Mouse (Mus musculus) heart, adult 11 months (tissue): ENCODE results near the gene Rpl37a.

Source experiments
- DNase-seq: peaks from one replicate; pipeline ENCODE4 v3.0.0; 2022

The Rpl37a gene

DNA sequence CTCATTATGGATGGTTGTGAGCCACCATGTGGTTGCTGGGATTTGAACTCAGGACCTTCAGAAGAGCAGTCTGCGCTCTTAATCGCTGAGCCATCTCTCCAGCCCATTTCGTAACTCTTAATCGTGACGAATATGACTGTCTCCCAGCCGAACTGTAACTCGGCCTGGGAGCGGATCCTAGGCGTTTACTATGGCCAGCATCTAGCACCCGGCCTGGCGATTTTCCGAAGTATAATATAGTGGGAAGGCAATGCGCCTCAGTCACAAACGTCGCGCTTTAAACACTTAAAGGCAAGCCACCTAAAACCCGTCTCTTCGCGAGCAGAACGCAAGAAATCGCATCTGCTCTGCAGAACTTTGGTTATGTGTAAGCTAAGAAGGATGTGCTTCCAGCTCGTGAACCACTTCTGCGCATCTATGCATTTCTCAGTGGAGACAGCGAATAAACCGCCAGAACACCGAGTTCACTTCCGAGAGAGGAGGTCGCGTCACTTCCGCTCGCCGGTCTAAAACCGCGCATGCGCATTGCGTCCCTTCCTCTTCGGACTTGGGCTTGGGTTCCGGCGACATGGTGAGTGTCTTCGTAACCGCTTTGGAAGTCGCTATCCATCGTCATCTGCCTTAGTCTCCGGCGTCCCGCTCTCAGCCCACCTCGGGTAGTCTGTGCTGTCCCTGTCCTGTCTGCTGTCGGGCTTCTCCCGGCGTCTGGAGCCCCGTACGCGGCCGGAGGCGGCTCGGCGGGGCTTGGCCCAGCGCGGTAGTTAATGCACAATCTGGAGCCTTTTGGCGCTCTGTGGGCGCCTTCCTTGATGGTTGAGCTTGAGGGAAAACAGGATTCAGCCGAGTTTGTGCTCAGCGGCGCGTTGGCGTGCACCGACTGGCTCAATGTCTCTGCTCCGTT lies at the start of gene Rpl37a:
Rpl37a (plus strand) TSS at position 538 of the 901 bp plus-strand sequence.
- peak; percentile 99 for DNase-seq

DNA sequence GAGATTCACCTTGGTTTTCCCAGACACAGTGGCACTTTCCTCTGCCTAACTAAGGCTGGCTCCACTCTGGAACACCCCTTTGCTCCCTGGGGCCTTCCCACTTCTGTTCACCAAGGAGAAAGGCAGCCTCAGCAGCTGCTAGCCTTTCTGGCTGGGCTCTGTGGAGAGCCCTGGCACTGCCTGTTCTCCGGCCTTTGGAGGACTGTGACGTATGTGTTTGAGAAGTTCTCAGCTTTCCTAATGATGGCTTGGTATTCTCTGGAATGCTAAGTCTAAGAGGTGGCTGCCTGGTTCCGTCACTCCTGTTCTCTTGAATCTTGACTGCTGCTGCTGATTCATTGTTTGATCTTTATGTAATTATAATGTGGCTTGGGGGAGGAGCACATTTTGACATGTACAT lies 38.0 kb upstream of the Rpl37a start:
- DNase-seq = no peak

DNA sequence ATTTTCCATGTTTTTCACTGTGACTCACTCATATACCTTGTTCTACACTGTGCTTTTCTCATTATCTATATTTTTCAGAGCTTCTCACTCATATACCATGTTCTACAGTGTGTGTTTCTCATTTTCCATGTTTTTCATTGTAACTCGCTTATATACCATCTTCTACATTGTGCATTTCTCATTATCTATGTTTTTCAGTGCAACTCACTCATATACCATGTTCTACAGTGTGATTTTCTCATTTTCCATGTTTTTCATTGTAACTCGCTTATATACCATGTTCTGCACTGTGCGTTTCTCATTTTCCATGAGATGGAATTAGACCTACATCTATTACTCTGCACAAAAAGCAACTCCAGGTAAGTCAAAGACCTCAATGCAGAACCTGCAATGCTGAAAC lies 14.8 kb upstream of the Rpl37a start:
- no peak for DNase-seq

DNA sequence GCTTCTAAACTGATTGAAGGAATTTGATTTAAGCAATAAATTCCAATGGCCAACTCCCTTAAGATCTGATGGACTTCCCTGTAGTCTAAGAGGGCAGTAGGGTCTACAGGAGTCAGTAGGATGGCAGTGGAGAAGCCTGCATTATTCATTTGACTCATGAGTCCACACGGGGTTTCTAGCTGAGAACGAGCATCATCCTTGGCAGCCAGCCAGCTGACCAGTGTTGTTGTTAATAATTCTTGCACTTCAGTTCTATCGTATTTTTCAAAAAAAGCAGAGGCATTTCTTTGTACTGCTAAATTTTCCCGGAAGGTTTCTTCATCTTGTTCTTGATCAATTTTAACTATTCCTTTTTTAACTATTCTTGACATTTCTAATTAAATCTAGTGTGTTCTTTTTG lies 12.4 kb upstream of the Rpl37a start:
- peak; percentile 18 for DNase-seq

DNA sequence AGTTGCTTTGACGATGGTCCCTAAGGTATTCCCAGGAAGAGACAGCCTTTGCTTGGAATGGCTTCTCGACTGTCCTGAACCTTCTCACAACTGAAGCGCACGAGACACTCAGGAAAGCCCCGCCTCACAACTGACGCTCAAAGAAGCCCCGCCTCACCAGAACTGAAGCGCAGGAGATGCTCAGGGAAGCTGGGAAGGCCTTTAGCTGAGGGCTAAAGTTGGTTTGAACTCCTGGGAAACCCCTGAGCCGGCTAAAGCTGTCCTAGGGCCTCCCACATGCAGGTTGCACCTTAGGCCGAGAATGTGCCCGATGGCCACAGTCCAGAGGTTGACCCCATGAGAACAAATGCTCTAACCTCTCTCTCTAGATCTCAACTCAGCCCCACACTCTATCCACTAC lies 10.6 kb upstream of the Rpl37a start, which contains the start of gene Ankar:
Ankar (minus strand) TSS at position 101 of the 400 bp plus-strand sequence.
- peak; percentile 77 for DNase-seq

DNA sequence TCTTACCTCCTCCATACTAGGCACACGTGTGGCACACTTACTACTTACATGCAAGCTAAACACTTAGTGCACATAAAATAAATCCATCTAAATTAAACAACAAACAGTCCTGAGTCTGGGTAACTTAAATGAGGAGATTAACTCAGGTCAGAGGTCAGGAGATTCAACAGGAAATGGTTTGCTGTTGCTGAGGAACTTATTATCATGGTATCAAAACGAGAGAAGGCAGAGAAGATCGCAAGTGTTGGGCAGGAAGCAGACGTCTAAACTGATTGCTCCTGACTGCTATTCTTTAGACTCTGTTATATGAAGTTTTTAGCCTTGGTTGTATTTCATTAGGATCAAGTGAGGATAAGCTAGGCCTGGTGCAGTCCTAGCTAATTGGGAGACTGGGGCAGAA lies 3.6 kb upstream of the Rpl37a start:
- peak; percentile 12 for DNase-seq

DNA sequence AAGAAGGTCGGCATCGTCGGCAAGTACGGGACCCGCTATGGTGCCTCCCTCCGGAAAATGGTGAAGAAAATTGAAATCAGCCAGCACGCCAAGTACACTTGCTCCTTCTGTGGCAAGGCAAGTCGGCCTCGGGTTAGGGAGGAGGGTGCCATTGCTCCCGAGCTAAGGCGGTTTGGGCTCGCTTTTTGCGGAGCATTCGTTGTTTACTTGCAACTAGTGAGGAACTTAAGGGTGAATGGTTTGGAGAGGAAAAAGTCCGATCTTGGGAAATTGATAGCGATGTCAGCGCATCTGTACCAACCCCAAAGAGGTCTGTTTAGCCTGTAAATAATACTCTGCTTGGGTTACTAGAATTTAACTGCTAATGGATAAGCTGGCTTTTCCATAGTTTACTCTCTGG lies 594 bp downstream of the Rpl37a start:
- DNase-seq = no peak

DNA sequence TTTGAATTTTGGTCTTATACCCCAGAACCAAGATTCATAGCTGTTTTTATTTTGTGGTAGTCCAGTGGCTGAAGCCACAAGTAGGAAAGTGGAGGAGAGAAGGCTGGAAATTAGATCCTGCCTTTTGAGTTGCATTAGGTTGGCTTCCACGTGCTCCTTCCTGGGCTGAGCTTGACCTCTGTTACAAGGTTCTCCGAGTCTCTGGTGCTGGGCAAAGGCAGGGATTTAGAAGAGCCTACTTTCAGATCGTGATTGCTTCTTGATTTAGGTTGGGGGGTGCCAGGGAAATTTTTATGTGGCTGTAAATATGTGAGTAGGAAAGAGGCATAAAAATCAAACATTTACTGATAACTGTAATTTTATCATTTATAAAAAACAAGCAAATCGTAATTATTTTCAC lies 3.5 kb downstream of the Rpl37a start:
- peak; percentile 58 for DNase-seq

DNA sequence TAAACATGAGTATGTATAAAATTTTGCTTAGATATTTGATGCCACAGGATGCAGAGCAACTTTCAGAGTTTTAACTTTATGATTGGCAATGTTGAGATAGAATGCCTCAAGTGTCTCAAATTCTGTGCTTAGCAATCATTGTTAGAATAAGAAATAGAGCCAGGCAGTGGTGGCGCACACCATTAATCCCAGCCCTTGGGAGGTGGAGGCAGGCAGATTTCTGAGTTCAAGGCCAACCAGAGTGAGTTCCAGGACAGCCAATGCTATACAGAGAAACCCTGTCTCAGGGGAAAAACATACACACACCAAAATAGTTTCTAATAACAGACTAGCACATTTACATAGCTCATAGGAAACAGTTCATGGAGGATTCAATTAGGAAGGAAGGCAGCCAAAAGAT lies 4.0 kb downstream of the Rpl37a start:
- peak; percentile 53 for DNase-seq

DNA sequence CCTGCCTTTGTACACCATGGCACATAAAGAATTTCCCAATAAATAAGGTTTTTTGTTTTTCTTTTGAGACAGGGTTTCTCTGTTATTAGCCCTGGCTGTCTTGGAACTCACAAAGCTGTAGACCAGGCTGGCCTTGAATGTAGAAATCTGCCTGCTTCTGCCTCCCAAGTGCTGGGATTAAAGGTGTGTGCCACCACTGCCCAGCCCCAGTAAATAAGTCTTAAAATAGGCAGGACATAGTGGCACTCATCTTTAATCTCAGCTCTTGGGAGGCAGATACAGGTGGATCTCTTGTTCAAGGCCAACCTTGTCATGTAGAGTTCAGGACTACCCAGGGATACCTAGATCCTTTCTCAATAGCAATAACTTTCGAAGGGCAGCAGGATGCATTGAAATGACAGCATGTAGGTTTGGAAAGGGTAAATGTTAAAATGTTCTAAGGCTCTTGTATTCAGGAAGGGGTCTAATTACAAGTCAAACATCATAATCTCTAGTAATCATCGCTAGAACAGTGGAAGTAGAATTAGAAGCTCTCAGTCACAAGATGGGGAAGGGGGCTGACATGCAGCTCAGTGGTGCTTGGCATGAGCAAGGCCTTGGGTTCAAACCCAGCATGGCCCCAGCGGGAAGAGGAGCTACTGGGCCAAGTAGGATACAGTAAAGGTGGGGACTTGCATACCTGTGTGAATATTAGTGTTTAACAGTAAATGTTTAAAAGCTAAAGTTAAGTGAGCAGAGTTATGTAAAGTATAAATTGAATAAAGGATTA lies 4.7 kb downstream of the Rpl37a start:
- DNase-seq = peak; percentile 74

DNA sequence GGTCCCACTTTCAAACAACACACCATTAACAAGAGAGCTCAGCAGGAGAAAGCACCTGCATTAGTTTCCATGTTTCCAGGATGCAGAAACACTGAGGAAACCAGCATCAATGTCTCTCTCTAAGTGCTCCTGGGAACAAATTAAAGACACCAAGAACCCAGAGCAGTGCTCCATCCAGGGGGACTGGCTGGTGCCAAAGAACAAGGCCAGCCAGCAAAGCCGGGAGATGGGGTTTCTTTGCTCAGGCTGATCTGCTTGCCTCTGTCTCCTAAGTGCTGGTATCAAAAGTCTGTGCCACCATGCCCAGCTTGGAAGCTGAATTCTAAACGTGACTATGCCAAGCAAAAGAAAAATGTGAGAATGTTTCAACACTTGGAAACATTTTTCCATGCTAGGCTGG lies 5.3 kb downstream of the Rpl37a start:
- DNase-seq = peak; percentile 64

DNA sequence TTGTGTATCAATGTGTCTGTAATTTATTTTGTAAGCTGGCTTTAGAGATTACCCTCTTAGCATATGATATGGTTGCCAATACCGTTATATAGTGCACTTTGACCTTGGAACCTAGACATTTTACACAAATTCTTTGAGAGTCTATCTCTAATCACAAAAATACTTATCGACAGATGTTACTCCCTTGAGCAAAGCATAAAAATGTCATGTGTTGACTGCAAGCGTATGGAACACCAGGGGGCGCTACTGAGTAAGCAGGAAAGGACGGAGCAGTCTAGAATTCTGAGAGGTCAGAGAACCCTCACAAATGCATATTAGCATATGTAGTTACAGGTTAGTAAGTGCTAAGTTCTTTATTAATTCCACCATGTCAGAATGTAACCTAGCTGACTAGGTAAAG lies 5.8 kb downstream of the Rpl37a start:
- peak; percentile 78 for DNase-seq

DNA sequence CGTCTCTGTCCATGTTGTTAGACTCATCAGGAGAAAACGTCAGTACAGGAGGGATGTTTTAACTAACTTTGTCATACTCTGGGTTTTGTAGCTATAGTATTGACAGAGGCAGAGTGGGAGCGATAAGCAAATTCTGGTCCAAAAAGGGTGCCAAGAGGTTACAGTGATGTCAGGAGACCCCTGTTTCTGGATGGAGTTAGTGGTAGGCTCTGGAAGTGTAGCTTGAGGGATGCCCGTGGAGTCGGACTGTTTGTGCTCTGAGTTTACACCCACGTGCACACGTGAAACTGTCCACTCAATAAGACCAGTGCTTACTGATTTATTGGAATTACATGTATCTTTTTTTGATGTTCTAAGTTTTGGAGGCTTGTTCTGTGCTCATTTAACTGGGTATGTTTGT lies 6.5 kb downstream of the Rpl37a start:
- peak; percentile 76 for DNase-seq

DNA sequence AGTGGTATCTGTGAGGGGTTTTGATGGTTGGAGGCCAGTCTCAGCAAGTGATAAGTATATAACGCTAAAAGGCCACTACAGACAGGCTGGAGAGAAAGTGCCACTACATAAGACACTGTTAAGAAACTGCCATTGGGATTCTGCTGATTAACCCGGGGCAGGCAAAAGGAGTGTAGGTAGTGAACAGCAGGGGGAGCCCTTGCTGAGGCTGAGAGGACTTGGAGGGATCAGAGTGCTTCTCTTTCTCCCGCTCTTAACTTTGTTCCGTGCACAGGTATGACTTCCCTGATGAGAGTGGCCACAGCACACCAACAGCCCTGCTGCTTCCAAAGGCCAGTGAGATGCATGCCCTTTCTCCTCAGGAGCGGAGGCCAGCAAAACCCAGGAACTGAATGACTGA lies 7.8 kb downstream of the Rpl37a start:
- peak; percentile 79 for DNase-seq

DNA sequence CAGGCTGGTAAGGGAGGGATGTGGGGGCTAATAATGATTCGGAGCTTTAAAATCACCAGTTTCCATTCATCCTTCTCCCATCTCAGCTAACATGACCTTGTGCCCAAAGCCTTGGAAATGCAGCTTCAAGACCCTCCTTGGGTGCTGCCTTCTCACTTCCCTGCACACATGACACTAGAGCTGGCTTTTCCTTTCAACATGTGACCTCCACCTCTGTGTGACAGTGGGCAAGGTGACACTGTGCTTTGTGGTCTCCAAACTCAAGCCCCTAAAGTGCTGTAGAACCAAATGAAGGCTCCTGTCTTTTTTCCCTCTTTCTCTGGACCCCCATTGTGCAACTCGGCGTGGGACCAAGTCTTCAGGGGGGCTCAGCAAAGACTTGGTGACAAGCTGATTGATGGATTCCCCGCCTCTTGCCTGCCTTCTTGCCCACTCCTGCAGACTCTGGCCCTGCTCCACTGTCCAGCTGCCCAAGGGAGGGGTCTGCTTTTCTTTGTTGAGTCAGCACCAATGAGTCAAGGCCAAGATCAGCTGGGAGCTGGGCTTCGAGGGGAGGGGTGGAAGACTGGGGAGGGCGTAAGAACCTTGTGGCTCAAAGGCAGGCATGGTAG lies 9.1 kb downstream of the Rpl37a start:
- peak; percentile 85 for DNase-seq

DNA sequence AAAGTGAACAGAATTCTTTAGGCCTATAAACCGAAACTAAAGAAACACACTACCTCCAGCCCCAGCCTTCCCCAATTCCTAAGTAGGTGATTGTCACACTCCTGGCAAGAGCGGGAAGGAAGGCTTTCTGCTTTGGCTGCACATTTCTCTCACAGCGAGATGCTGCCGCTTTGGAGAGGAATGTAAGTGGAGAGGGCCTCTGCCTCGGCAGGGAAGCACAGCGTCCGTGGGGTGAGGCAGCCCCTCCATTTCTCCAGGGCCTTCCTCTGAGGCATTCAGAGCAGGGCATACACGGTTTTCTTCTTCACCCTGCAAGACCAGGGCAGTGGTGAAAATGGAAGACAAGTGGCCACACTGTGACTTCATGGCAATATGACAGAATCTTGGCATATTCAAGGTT lies 11.6 kb downstream of the Rpl37a start:
- peak; percentile 81 for DNase-seq

DNA sequence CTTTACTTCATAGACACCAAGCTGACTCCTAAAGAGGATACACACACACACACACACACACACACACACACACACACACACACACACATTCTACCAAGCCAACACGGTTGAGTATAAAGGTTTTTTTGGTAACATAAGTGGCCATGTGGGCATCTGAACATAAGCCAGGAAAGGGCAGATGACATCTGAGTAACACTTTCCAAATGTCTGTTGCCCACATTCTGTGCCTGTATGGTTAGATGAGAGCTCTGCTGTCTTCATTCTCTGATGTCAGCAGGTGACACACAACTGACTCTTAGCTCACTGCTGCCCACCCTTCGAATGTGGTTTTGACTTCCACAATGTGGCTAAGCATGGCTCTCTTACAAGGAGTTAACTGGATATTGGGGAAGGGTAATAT lies 13.3 kb downstream of the Rpl37a start:
- DNase-seq = peak; percentile 39

DNA sequence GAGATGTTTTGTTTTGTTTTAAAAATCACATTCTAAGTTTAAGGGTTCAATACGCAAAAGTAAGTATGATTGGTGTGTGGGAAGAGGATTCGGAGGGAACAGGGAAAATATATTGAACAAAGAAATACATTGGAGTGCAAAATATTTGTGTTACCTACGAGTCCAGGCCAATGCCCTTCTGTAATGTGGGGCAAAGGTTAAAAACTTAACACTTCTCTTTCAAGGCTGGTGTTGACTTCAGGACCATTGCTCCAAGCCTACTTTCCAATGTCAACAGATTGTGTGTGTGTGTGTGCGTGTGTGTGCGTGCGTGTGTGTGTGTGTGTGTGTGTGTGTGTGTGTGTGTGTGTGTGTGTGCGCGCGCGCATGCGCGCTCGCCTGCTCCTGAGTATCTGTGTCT lies 14.9 kb downstream of the Rpl37a start:
- peak; percentile 19 for DNase-seq

DNA sequence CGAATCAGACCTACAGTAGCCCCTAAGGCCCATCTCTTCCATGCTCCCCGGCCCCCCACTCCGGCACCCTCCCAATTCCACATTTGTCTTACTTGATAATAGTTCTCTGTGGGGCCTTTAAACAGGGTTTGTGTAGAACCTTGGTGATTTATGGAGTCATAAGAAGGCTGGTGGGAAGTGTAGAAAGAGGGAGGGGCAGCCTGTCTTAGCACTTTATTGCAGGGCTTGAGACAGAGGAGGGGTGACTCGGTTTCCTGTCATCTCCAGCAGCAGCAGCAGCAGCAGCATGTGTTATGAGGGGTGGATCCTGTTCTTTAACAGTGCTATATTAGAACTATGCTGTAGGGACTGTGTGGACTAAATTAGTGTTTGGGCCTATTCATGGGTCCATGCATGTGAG lies 17.7 kb downstream of the Rpl37a start:
- no peak for DNase-seq

DNA sequence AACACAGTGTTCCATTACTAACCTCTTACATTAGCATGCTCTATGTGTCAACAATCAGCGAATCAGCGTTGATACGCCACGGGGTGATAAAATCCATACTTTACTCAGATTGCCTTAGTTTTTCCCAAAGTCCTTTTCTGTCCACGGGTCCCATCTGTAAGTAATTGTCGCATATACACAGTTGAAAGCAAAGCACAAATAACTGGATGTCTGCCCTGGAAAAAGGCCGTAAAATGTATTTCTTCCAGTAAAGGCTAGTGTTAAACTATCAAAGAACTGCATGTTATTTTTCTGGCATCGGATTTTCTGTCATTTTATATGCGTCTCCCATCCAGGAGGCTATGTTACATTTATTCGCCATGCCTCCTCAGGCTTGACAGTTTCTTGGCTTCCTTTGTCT lies 19.0 kb downstream of the Rpl37a start:
- no peak for DNase-seq

DNA sequence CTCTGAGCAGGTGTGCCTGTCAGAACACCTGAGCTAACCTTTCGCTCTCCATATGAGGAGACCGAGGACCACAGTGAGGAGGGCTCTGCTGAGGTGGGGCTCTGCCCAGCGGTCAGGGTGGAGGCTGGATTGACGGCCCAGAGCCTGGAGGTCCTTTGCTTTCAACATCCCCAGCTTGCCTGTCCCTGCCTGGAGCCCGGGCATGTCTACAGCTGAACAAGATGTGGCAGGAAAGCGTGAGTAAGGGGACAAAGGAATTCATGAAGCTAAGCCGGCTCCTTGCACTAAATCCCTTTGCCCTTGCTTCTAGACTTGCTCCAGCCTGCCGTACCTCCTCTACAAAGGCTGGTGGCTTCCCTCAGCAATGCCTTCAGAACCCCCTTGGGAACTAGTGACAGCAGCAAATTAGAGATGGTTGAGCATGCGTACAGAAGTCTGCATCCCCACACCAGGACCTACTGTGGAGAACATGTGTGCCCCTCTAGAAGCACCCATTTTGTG lies 22.2 kb downstream of the Rpl37a start:
- DNase-seq = no peak

DNA sequence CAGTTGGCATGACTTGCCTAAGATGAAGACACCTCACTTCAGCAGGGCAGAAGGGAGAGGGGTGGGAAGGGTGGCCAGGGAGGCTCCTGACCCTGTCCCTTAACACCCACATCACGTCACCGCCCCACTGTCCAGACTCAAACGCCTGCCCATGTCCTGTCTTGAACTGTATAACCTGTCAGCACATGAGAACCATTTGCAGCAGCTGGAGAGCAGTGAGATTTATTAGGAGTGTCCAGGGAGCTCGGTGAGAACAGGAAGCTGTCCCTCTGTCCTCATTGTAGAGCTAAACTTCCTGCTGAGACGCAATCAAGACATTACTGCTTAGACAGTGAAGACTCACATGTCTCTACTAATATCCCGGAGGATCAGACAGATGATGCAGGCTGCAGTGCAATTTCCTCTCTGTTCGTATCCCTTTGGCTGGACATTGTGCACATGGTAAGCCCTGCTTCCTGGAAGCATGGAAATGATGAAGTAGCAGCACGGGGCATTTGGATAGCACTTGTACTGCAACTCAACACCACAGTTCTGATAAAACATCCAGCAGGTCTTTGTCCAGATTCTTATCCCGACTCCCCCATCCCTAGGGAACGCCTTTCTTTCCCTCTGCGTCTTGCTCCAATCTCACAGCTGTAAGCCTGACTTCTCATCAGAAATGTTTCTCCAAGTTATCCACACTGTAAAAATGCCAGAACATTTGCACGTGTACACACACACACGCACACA lies 25.5 kb downstream of the Rpl37a start:
- peak; percentile 91 for DNase-seq
